Mouse (Mus musculus) CH12.LX (cell line): ENCODE results near the gene Kpna7.
"Not testable (repeated sequence)": the region's sequence is repeated elsewhere in the genome, so short reads cannot be mapped to it uniquely, and the experiment has no call there.

ENCODE experiments used
- CTCF ChIP-seq, 2 experiments: IDR thresholded peaks in 1 of 2; conservative IDR thresholded peaks in 1 of 2; 2 replicates each; pipeline ENCODE4 v1.5.1; 2011 to 2012; ENCODE audit warnings: low read depth in 2 of 2, low read length in 2 of 2, improper control_type of control experiment in 1 of 2, inconsistent platforms in 1 of 2, mild to moderate bottlenecking in 1 of 2, moderate library complexity in 1 of 2
- EP300 ChIP-seq: IDR thresholded peaks from 2 replicates; pipeline ENCODE4 v1.6.1; 2011; ENCODE audit warnings: low read length, improper control_type of control experiment
- ETS1 ChIP-seq: conservative IDR thresholded peaks from 2 replicates; pipeline ENCODE4 v1.6.1; 2012; ENCODE audit warnings: low read depth, mild to moderate bottlenecking, inconsistent platforms, low read length, improper control_type of control experiment, moderate library complexity
- KAT2A ChIP-seq: IDR thresholded peaks from 2 replicates; pipeline ENCODE4 v1.6.1; 2012; ENCODE audit warnings: low read length, improper control_type of control experiment, inconsistent platforms; ENCODE audit not compliant: insufficient replicate concordance
- MAFK ChIP-seq: IDR thresholded peaks from 2 replicates; pipeline ENCODE4 v1.6.1; 2011; ENCODE audit warnings: low read length, improper control_type of control experiment; ENCODE audit not compliant: insufficient replicate concordance
- MYC ChIP-seq: IDR thresholded peaks from 2 replicates; pipeline ENCODE4 v1.6.1; 2011; ENCODE audit warnings: low read depth, mild to moderate bottlenecking, improper control_type of control experiment, low read length
- POLR2A ChIP-seq: IDR thresholded peaks from 2 replicates; pipeline ENCODE4 v1.6.1; 2011; ENCODE audit warnings: low read depth, mild to moderate bottlenecking, improper control_type of control experiment, low read length

DNA sequence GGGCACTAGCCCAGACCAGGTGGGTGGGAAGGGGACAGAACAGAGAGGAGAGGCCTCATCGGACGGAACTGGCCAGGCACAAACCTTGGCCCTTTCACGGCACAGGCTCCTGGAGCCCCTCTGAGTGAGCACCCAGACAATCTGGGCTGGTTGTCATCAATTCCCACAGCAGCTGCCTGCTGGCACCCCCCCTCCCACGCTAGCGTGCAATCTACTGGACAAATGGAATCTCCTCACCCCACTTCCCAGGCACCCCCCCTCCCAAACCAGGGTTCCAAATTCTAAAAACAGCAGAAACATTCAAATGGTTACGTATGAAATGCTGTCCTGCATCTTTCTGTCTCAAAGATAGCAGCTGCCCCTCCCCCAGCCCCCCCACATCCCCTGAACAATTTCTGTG, 45.9 kb upstream of the Kpna7 start:
- not testable (repeated sequence) for TF ChIP-seq EP300; POLR2A; CTCF (conservative IDR thresholded peaks at IDR 0.05 in 1 of 2, IDR thresholded peaks at IDR 0.05 in 1 of 2; ENCODE audit: low read depth in 2 of 2, low read length in 2 of 2); KAT2A; ETS1; MYC; MAFK
